Mouse (Mus musculus): ENCODE data around the gene Gmppa. TPM values are rescaled to one million over a fixed set of nuclear protein-coding genes. Genes with fewer than 3 reads are reported as not detected.

Gmppa gene
- polyA plus RNA-seq, 1 experiment from 2014 or later: 35.2 TPM

- no peaks in the 10 kb centered on the region for H3K9me3 ChIP-seq (replicated peaks)
- H3K4me1 ChIP-seq (replicated peaks): peaks cover 30% of the 10 kb centered on the region
- no peak overlapping the region for H3K4me2 ChIP-seq
- no peak overlapping the region for H3K4me3 ChIP-seq (replicated peaks)
- H3K27me3 ChIP-seq: peaks cover 86% of the 10 kb centered on the region
- H3K36me3 ChIP-seq (replicated peaks): no peaks in the 10 kb centered on the region
- 5% methylated on average over 14 of the region's 14 CpGs for WGBS (ENCODE audit: insufficient replicate concordance)
- H3K27ac ChIP-seq (replicated peaks): no peak overlapping the region
- H3K9ac ChIP-seq: no peak overlapping the region
- ATAC-seq (ENCODE audit: insufficient read depth): no peak
These were observed 21.2 kb downstream of the Gmppa start for GRCm38 (mm10) chr1:75456746-75457564.

- ATAC-seq (ENCODE audit: insufficient read depth): no peak
- WGBS (ENCODE audit: insufficient replicate concordance): under 1% methylated on average over 10 of the region's 10 CpGs
- H3K9me3 ChIP-seq (replicated peaks): no peaks in the 10 kb centered on the region
- H3K4me3 ChIP-seq (replicated peaks): no peak overlapping the region
- H3K4me2 ChIP-seq: peak overlapping the region; percentile 60
- peaks cover 79% of the 10 kb centered on the region for H3K27me3 ChIP-seq
- H3K27ac ChIP-seq (replicated peaks): no peak overlapping the region
- H3K36me3 ChIP-seq (replicated peaks): no peaks in the 10 kb centered on the region
- no peak overlapping the region for H3K9ac ChIP-seq
- H3K4me1 ChIP-seq (replicated peaks): peaks cover 37% of the 10 kb centered on the region
These were observed 21.9 kb downstream of the Gmppa start for GRCm38 (mm10) chr1:75457710-75458024.

GRCm38 (mm10) chr1:75458025-75458788 is 22.5 kb downstream of the Gmppa start:
- no peaks in the 10 kb centered on the region for H3K9me3 ChIP-seq (replicated peaks)
- H3K27me3 ChIP-seq: peaks cover 73% of the 10 kb centered on the region
- H3K4me2 ChIP-seq: peak overlapping the region; percentile 60
- no peak for ATAC-seq (ENCODE audit: insufficient read depth)
- WGBS (ENCODE audit: insufficient replicate concordance): 3% methylated on average over 42 of the region's 42 CpGs
- peaks cover 43% of the 10 kb centered on the region for H3K4me1 ChIP-seq (replicated peaks)
- no peak overlapping the region for H3K27ac ChIP-seq (replicated peaks)
- H3K4me3 ChIP-seq (replicated peaks): peak overlapping the region; percentile 32
- H3K9ac ChIP-seq: no peak overlapping the region
- H3K36me3 ChIP-seq (replicated peaks): no peaks in the 10 kb centered on the region

- WGBS (ENCODE audit: insufficient replicate concordance): 10% methylated on average over 23 of the region's 23 CpGs
- H3K27me3 ChIP-seq: peaks cover 73% of the 10 kb centered on the region
- no peaks in the 10 kb centered on the region for H3K9me3 ChIP-seq (replicated peaks)
- H3K36me3 ChIP-seq (replicated peaks): no peaks in the 10 kb centered on the region
- H3K4me1 ChIP-seq (replicated peaks): peaks cover 51% of the 10 kb centered on the region
- no peak for ATAC-seq (ENCODE audit: insufficient read depth)
- H3K9ac ChIP-seq: no peak overlapping the region
- peak overlapping the region; percentile 60 for H3K4me2 ChIP-seq
- peak overlapping the region; percentile 32 for H3K4me3 ChIP-seq (replicated peaks)
- no peak overlapping the region for H3K27ac ChIP-seq (replicated peaks)
These were observed 23.3 kb downstream of the Gmppa start for GRCm38 (mm10) chr1:75458789-75459684.

GRCm38 (mm10) chr1:75460297-75460696 is 24.6 kb downstream of the Gmppa start:
- peaks cover 64% of the 10 kb centered on the region for H3K4me1 ChIP-seq (replicated peaks)

GRCm38 (mm10) chr1:75462636-75463035 is 26.9 kb downstream of the Gmppa start:
- H3K27me3 ChIP-seq: peaks cover 70% of the 10 kb centered on the region
- H3K27ac ChIP-seq (replicated peaks): peak overlapping the region; percentile 70
- ATAC-seq (ENCODE audit: insufficient read depth): peak; percentile 78
- no peaks in the 10 kb centered on the region for H3K9me3 ChIP-seq (replicated peaks)
- H3K4me2 ChIP-seq: peak overlapping the region; percentile 64
- WGBS (ENCODE audit: insufficient replicate concordance): 22% methylated on average over 1 of the region's 1 CpGs
- no peak overlapping the region for H3K9ac ChIP-seq
- H3K4me3 ChIP-seq (replicated peaks): no peak overlapping the region
- H3K36me3 ChIP-seq (replicated peaks): no peaks in the 10 kb centered on the region
- peaks cover 61% of the 10 kb centered on the region for H3K4me1 ChIP-seq (replicated peaks)

More at GRCm38 (mm10) chr1:75460297-75460696, 24.6 kb downstream of the Gmppa start:
- 52% methylated on average over 7 of the region's 7 CpGs for WGBS (ENCODE audit: insufficient replicate concordance)
- no peak overlapping the region for H3K4me2 ChIP-seq
- peaks cover 73% of the 10 kb centered on the region for H3K27me3 ChIP-seq
- no peak overlapping the region for H3K9ac ChIP-seq
- H3K4me3 ChIP-seq (replicated peaks): no peak overlapping the region
- no peaks in the 10 kb centered on the region for H3K36me3 ChIP-seq (replicated peaks)
- no peaks in the 10 kb centered on the region for H3K9me3 ChIP-seq (replicated peaks)
- ATAC-seq (ENCODE audit: insufficient read depth): no peak
- H3K27ac ChIP-seq (replicated peaks): no peak overlapping the region

- Histone ChIP-seq H3K36me3 (replicated peaks) (no peaks in the 10 kb centered on the region), H3K27ac (replicated peaks) (peak overlapping the region; percentile 70), H3K9me3 (replicated peaks) (no peaks in the 10 kb centered on the region), H3K27me3 (peaks cover 70% of the 10 kb centered on the region), H3K4me2 (peak overlapping the region; percentile 64), H3K4me1 (replicated peaks) (peaks cover 50% of the 10 kb centered on the region), H3K4me3 (replicated peaks) (peak overlapping the region; percentile 32), H3K9ac (0 out of 2 replicates have a peak overlapping the region, but pooled peaks have one; percentile 21)
- 34% methylated on average over 5 of the region's 5 CpGs for WGBS (ENCODE audit: insufficient replicate concordance)
- peak; percentile 81 for ATAC-seq (ENCODE audit: insufficient read depth)
These were observed 28.0 kb downstream of the Gmppa start for GRCm38 (mm10) chr1:75463652-75464204.

GRCm38 (mm10) chr1:75467215-75467927 is 31.6 kb downstream of the Gmppa start:
- peaks cover 85% of the 10 kb centered on the region for H3K27me3 ChIP-seq
- WGBS (ENCODE audit: insufficient replicate concordance): 7% methylated on average over 14 of the region's 14 CpGs

GRCm38 (mm10) chr1:75469287-75469825 is 33.6 kb downstream of the Gmppa start:
- Histone ChIP-seq H3K4me1 (replicated peaks) (peaks cover 18% of the 10 kb centered on the region), H3K27ac (replicated peaks) (no peak overlapping the region), H3K9me3 (replicated peaks) (no peaks in the 10 kb centered on the region), H3K4me2 (no peak overlapping the region), H3K27me3 (peaks cover 93% of the 10 kb centered on the region), H3K4me3 (replicated peaks) (no peak overlapping the region), H3K36me3 (replicated peaks) (no peaks in the 10 kb centered on the region), H3K9ac (no peak overlapping the region)
- 64% methylated on average over 17 of the region's 17 CpGs for WGBS (ENCODE audit: insufficient replicate concordance)
- ATAC-seq (ENCODE audit: insufficient read depth): no peak

More at GRCm38 (mm10) chr1:75467215-75467927, 31.6 kb downstream of the Gmppa start:
- Histone ChIP-seq H3K9ac (no peak overlapping the region), H3K27ac (replicated peaks) (no peak overlapping the region), H3K9me3 (replicated peaks) (no peaks in the 10 kb centered on the region), H3K36me3 (replicated peaks) (no peaks in the 10 kb centered on the region), H3K4me2 (no peak overlapping the region), H3K4me1 (replicated peaks) (peaks cover 37% of the 10 kb centered on the region), H3K4me3 (replicated peaks) (no peak overlapping the region)
- no peak for ATAC-seq (ENCODE audit: insufficient read depth)

- Histone ChIP-seq H3K4me1 (replicated peaks) (peaks cover 28% of the 10 kb centered on the region), H3K36me3 (replicated peaks) (no peaks in the 10 kb centered on the region), H3K9me3 (replicated peaks) (no peaks in the 10 kb centered on the region), H3K4me3 (replicated peaks) (no peak overlapping the region), H3K27me3 (peaks cover 98% of the 10 kb centered on the region), H3K9ac (no peak overlapping the region), H3K27ac (replicated peaks) (no peak overlapping the region), H3K4me2 (no peak overlapping the region)
- 82% methylated on average over 11 of the region's 11 CpGs for WGBS (ENCODE audit: insufficient replicate concordance)
- ATAC-seq (ENCODE audit: insufficient read depth): no peak
These were observed 40.7 kb downstream of the Gmppa start for GRCm38 (mm10) chr1:75476441-75476840.

All from liver, embryonic 15.5 days (tissue).